Comparison of ENCODE assay signal across 9 mouse cellular contexts in genomic region chr1:152677482-152678211, GRCm38 (mm10).
A peak's percentile ranks its signal among the peaks of the same experiment; 100 is the strongest.
DNase-seq lines count a peak whose midpoint lies in the region; ATAC-seq and TF ChIP-seq lines count a peak whose summit lies in the region.
"Had no signal": no experiment of that assay in that cellular context is flagged by ENCODE, and none has a peak within 500 bp of the region (broad histone marks: within the 10 kb centered on the region; RNA-seq: fewer than 3 reads in every experiment).

No protein-coding gene starts in this region.

- no peak overlapping the region for H3K9ac ChIP-seq in heart, postnatal 0 days (replicated peaks; ENCODE audit: low read depth, low read length)
- no peak overlapping the region for H3K9ac ChIP-seq in intestine, embryonic 16.5 days (ENCODE audit: low read depth, low read length)
- no peak overlapping the region for H3K9ac ChIP-seq in neural tube, embryonic 15.5 days (replicated peaks)
- H3K9ac ChIP-seq: liver, embryonic 14.5 days had no signal

- no peaks in the 10 kb centered on the region for H3K27me3 ChIP-seq in heart, postnatal 0 days (ENCODE audit: control insufficient read depth, insufficient read depth, low read length)
- H3K27me3 ChIP-seq in intestine, embryonic 16.5 days (replicated peaks; ENCODE audit: control insufficient read depth, insufficient read depth, low read length), result no peaks in the 10 kb centered on the region
- no peaks in the 10 kb centered on the region for H3K27me3 ChIP-seq in neural tube, embryonic 15.5 days (replicated peaks)

- 62% methylated on average over 12 of the region's 12 CpGs for WGBS in heart, postnatal 0 days
- 48% methylated on average over 12 of the region's 12 CpGs for WGBS in intestine, embryonic 16.5 days
- 75% methylated on average over 12 of the region's 12 CpGs for WGBS in neural tube, embryonic 15.5 days

- H3K4me3 ChIP-seq in heart, postnatal 0 days (ENCODE audit: low read depth, low read length), result no peak overlapping the region
- no peak overlapping the region for H3K4me3 ChIP-seq in intestine, embryonic 16.5 days (ENCODE audit: low read length)
- H3K4me3 ChIP-seq in neural tube, embryonic 15.5 days (replicated peaks), result no peak overlapping the region

- no peak for TF ChIP-seq EP300 in heart, postnatal 0 days (IDR thresholded peaks at IDR 0.05; ENCODE audit: low read depth)

- no peak overlapping the region for H3K4me2 ChIP-seq in heart, postnatal 0 days (ENCODE audit: low read depth, low read length)
- H3K4me2 ChIP-seq in intestine, embryonic 16.5 days (ENCODE audit: low read depth, low read length), result no peak overlapping the region
- no peak overlapping the region for H3K4me2 ChIP-seq in neural tube, embryonic 15.5 days

- intact Hi-C loops in heart, postnatal 10 days (cut with DNase I), result no loop called here

- no peaks in the 10 kb centered on the region for H3K9me3 ChIP-seq in heart, postnatal 0 days (replicated peaks; ENCODE audit: control insufficient read depth, low read length)
- H3K9me3 ChIP-seq in intestine, embryonic 16.5 days (ENCODE audit: control insufficient read depth, low read length), result no peaks in the 10 kb centered on the region
- H3K9me3 ChIP-seq in neural tube, embryonic 15.5 days (replicated peaks), result no peaks in the 10 kb centered on the region

- peak overlapping the region; percentile 18; the same call in 1 of the 2 replicates for H3K27ac ChIP-seq in heart, postnatal 0 days (ENCODE audit: low read depth)
- peak overlapping the region; percentile 74 for H3K27ac ChIP-seq in intestine, embryonic 16.5 days (ENCODE audit: low read length)
- no peak overlapping the region; the same call in none of the 2 replicates for H3K27ac ChIP-seq in neural tube, embryonic 15.5 days (replicated peaks)
- H3K27ac ChIP-seq: liver, embryonic 14.5 days had no signal

- TF ChIP-seq CTCF in heart, postnatal 0 days (IDR thresholded peaks at IDR 0.05; ENCODE audit: low read depth), result no peak

- peaks cover 23% of the 10 kb centered on the region for H3K4me1 ChIP-seq in heart, postnatal 0 days (ENCODE audit: control insufficient read depth, insufficient read depth)
- H3K4me1 ChIP-seq in intestine, embryonic 16.5 days (ENCODE audit: control insufficient read depth, insufficient read depth, low read length), result peaks cover 12% of the 10 kb centered on the region
- H3K4me1 ChIP-seq in neural tube, embryonic 15.5 days, result peaks cover 15% of the 10 kb centered on the region; the same call in 1 of the 2 replicates

- ATAC-seq in heart, postnatal 0 days (ENCODE audit: insufficient read depth, low read depth), result no peak
- peak; percentile 82 for ATAC-seq in intestine, embryonic 16.5 days
- ATAC-seq in neural tube, embryonic 15.5 days (ENCODE audit: low FRiP score), result no peak

- H3K36me3 ChIP-seq in heart, postnatal 0 days (replicated peaks; ENCODE audit: control insufficient read depth, insufficient read depth, low read length), result no peaks in the 10 kb centered on the region
- no peaks in the 10 kb centered on the region for H3K36me3 ChIP-seq in intestine, embryonic 16.5 days (ENCODE audit: control insufficient read depth, insufficient read depth, low read length)
- H3K36me3 ChIP-seq in neural tube, embryonic 15.5 days, result no peaks in the 10 kb centered on the region

- DNase-seq in heart, postnatal 0 days (ENCODE audit: low spot score), result no peak
- no peak for DNase-seq in heart, postnatal 10 days
- peak; percentile 68 for DNase-seq in kidney, postnatal 14 days
- peak; percentile 36 to 75 for DNase-seq in lung, postnatal 4 days
- no peak for DNase-seq in embryo, embryonic 11 days
- DNase-seq: adrenal gland, adult 8-10 months had no signal

Comparison
In these comparisons a context has a peak if more than half of its experiments do, and no peak if none do; other contexts are left out.
1. DNase-seq: peak in kidney, postnatal 14 days (single experiment) and lung, postnatal 4 days (2 of 2); none in heart, postnatal 0 days (single experiment), heart, postnatal 10 days (0 of 2) and embryo, embryonic 11 days (single experiment).